Mouse (Mus musculus): Measurements from ENCODE around the gene Selenof.

Gene Selenof

GRCm38 (mm10) chr3:144639387-144639786 lies 69.3 kb downstream of the Selenof start:
- no peak for DNase-seq (ENCODE audit: low read depth, low spot score)

- no peak for DNase-seq (ENCODE audit: low read depth, low spot score)
Measured at GRCm38 (mm10) chr3:144640033-144640432, 69.9 kb downstream of the Selenof start.

- no peak for DNase-seq (ENCODE audit: low read depth, low spot score)
Measured at GRCm38 (mm10) chr3:144642141-144642540, 72.0 kb downstream of the Selenof start.

GRCm38 (mm10) chr3:144643301-144643871 lies 73.3 kb downstream of the Selenof start:
- no peak for DNase-seq (ENCODE audit: low read depth, low spot score)

GRCm38 (mm10) chr3:144644202-144644601 lies 74.1 kb downstream of the Selenof start:
- DNase-seq (ENCODE audit: low read depth, low spot score): no peak

Measured in brain, embryonic 18.5 days (tissue).